Mouse (Mus musculus): ENCODE results near the gene Vmn1r191. TPM values are rescaled to one million over a fixed set of nuclear protein-coding genes. Genes with fewer than 3 reads are reported as not detected.
"Not testable (repeated sequence)": the region's sequence is repeated elsewhere in the genome, so short reads cannot be mapped to it uniquely, and the experiment has no call there.

Vmn1r191 gene
- not detected in 2 replicates for polyA plus RNA-seq (2015; fragmentation: Nextera tagmentation; extraction: Ambion mirVana)

DNA sequence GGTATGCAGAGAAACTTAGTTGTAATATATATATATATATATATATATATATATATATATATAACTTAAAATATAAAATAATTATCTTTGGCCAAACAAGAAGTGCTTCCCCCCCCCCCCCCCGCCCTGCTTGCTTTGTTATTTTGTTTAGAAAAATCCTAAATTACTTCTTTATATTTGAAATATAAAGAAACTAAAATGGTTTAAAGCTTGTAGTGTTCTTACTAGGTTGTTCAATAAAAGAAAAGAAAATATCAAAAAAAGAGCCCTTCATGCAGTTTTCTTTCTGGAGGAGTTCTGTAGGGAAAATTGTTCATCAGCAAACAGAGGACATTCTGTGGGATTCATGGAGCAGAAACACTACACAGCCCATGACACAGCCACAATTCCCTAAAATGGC is at the start of gene Vmn1r191:
TSS of gene Vmn1r191 (minus strand) at position 101 of the 400 bp plus-strand sequence.
- no peaks in the 10 kb centered on the region for H3K36me3 ChIP-seq
- no peaks in the 10 kb centered on the region for H3K27me3 ChIP-seq
- no peak within 1 kb of the TSS for H3K4me3 ChIP-seq
- no peaks in the 10 kb centered on the region for H3K9me3 ChIP-seq
- H3K9ac ChIP-seq = no peak within 1 kb of the TSS
- no peak within 1 kb of the TSS for H3K4me2 ChIP-seq
- H3K27ac ChIP-seq = no peak within 1 kb of the TSS
- ATAC-seq (ENCODE audit: borderline replicate concordance, extremely low read depth, low FRiP score, low TSS enrichment) = no peak
- H3K4me1 ChIP-seq = no peaks in the 10 kb centered on the region
- whole genome bisulfite sequencing = 44% methylated on average over 1 of the region's 1 CpGs

DNA sequence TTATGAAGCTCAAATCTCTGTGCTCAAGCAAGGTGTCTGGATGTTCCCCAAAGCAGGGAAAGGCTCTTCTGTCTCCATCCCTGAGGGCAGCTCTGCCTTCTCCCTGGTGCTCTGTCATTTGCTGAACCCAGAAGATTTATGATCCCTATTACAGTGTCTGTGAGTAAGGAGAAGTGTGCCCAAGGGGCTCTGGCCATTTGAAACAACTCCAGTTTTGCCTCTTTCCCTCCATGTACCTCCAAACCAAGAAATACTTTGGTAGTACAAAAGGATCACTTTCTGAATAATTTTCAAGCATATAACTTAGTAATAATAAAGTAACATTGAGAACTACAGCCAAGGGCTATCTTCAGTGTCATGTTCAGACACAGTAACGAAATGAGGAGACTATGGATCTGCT is 39.3 kb upstream of the Vmn1r191 start, which contains the start of gene Vmn1r193:
TSS of gene Vmn1r193 (minus strand) at position 101 of the 400 bp plus-strand sequence.
- not testable (repeated sequence) for H3K27me3 ChIP-seq; H3K27ac ChIP-seq; H3K36me3 ChIP-seq; H3K9me3 ChIP-seq; H3K9ac ChIP-seq; H3K4me2 ChIP-seq; H3K4me3 ChIP-seq; H3K4me1 ChIP-seq; ATAC-seq (ENCODE audit: borderline replicate concordance, extremely low read depth, low FRiP score, low TSS enrichment)
- WGBS = 71% methylated on average over 1 of the region's 1 CpGs

DNA sequence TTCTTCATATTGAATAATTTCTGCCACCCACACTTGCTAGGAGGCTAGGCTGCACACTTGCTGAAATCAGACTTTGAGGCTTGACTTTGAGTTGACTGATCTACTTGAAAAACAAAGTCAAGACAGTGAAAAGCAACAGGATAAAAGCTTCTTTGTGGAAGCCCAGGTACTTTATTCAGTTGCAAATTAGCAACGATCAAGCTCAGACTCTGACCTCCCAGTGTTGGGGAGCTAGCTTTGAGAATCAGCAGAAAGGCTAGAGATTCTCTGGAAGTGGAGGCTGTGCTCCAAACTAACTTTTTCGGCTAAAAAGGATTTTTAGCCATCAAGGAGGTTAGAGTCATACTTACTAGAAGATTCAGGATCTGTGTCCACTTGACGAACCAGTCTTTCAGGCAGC is 9.0 kb upstream of the Vmn1r191 start:
- not testable (repeated sequence) for H3K9ac ChIP-seq; H3K27me3 ChIP-seq; H3K4me3 ChIP-seq; H3K27ac ChIP-seq; H3K4me1 ChIP-seq; ATAC-seq (ENCODE audit: borderline replicate concordance, extremely low read depth, low FRiP score, low TSS enrichment); H3K4me2 ChIP-seq; H3K9me3 ChIP-seq; H3K36me3 ChIP-seq
- 81% methylated on average over 3 of the region's 3 CpGs for WGBS

DNA sequence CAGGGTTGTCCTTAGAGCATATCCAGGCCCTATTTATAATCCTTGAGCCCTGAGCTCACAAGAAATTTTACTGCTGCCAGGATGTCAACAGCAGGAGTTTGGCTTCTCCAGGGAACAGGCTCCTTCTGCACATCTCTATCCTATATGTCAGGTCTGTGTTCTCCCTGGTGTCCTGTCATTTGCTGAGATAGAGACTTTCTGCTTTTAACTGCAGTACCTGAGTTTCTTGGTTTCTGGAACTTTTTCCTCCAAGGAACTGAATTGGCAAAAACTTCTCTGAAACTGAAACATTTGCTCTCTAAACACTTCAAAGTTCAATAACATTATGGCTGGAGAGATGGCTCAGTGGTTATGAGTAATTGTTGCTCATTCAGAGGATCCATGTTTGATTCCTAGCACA is 7.3 kb upstream of the Vmn1r191 start, which contains the start of gene Vmn1r192:
TSS of gene Vmn1r192 (minus strand) at position 101 of the 400 bp plus-strand sequence.
- Histone ChIP-seq H3K27ac (no peak within 1 kb of the TSS), H3K9ac (no peak within 1 kb of the TSS), H3K4me3 (no peak within 1 kb of the TSS), H3K4me2 (no peak within 1 kb of the TSS), H3K27me3 (no peaks in the 10 kb centered on the region), H3K9me3 (no peaks in the 10 kb centered on the region), H3K36me3 (no peaks in the 10 kb centered on the region), H3K4me1 (no peaks in the 10 kb centered on the region)
- no peak for ATAC-seq (ENCODE audit: borderline replicate concordance, extremely low read depth, low FRiP score, low TSS enrichment)

DNA sequence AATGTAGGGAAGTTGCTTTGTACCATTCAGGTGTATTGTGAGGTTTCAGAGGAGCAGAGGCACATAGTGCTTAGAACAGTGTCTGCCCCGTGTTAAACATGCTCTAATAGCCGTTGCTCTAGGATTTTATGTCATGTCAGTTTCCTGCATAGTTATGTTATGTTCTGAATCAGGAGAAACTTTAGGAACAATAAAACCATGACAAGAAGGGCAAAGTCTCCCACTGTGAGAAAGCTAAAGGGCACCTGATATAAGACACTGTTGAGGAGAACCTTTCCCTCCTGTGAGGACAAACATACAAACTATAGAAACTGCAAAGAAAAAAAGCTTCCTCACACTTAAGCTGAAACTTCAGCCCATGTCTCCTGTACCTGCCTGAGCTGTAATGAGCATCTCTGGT is 6.6 kb upstream of the Vmn1r191 start:
- no peak overlapping the region for H3K4me2 ChIP-seq
- H3K4me1 ChIP-seq = no peaks in the 10 kb centered on the region
- H3K27ac ChIP-seq = no peak overlapping the region
- WGBS = 71% methylated on average over 2 of the region's 2 CpGs
- H3K27me3 ChIP-seq = no peaks in the 10 kb centered on the region
- no peak overlapping the region for H3K9ac ChIP-seq
- H3K9me3 ChIP-seq = no peaks in the 10 kb centered on the region
- ATAC-seq (ENCODE audit: borderline replicate concordance, extremely low read depth, low FRiP score, low TSS enrichment) = no peak
- H3K4me3 ChIP-seq = no peak overlapping the region
- H3K36me3 ChIP-seq = no peaks in the 10 kb centered on the region

DNA sequence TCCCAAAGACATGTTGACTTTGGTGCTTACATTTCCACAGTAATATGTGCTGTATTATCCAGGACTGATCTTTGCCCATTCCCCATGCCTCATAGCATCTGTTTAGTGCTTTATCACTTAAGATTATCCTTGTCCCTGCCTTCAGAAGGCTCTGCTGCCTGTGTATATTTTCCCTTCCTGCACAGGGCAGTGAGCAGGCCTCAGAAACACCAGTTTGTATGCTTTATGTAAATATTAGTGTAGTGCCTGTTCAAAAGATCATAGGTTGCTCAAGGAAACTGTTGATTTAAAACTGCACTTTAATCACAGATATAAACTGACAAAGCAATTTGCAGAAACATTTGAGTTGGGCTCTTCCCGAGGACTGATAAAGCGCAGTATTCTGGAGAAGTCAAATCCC is 5.5 kb upstream of the Vmn1r191 start:
- Histone ChIP-seq H3K4me1 (no peaks in the 10 kb centered on the region), H3K4me2 (no peak overlapping the region), H3K4me3 (no peak overlapping the region)

DNA sequence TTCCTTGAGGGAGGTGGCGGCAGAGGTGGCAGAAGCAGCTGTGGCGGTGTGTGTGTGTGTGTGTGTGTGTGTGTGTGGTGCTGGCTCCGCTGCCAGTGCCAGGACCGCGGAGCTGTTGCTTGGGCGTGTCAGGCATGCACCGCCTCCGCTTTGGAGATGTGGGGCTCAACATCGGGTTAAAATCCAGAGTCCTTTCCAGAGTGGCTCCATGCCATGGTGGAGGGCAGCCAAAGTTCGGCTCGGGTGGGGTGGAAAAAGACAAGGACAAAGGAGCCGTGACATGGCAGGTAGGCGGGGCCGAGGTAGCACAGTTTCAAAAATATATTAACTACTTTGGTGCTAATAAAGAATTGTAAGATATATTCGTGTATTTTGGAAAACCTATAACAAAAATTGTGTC is 15.4 kb downstream of the Vmn1r191 start:
- no peaks in the 10 kb centered on the region for H3K36me3 ChIP-seq
- no peak overlapping the region for H3K4me2 ChIP-seq
- H3K4me3 ChIP-seq = no peak overlapping the region
- H3K9me3 ChIP-seq = peaks cover 4% of the 10 kb centered on the region; the same call in 1 of the 2 replicates
- ATAC-seq (ENCODE audit: borderline replicate concordance, extremely low read depth, low FRiP score, low TSS enrichment) = no peak
- no peaks in the 10 kb centered on the region for H3K4me1 ChIP-seq
- no peak overlapping the region for H3K27ac ChIP-seq
- no peaks in the 10 kb centered on the region for H3K27me3 ChIP-seq
- no peak overlapping the region for H3K9ac ChIP-seq
- WGBS = 88% methylated on average over 15 of the region's 15 CpGs

More for the DNA sequence above, 5.5 kb upstream of the Vmn1r191 start:
- no peak overlapping the region for H3K27ac ChIP-seq
- no peak for ATAC-seq (ENCODE audit: borderline replicate concordance, extremely low read depth, low FRiP score, low TSS enrichment)
- no peaks in the 10 kb centered on the region for H3K27me3 ChIP-seq
- 27% methylated on average over 2 of the region's 2 CpGs for WGBS
- H3K36me3 ChIP-seq = no peaks in the 10 kb centered on the region
- H3K9me3 ChIP-seq = no peaks in the 10 kb centered on the region
- no peak overlapping the region for H3K9ac ChIP-seq

DNA sequence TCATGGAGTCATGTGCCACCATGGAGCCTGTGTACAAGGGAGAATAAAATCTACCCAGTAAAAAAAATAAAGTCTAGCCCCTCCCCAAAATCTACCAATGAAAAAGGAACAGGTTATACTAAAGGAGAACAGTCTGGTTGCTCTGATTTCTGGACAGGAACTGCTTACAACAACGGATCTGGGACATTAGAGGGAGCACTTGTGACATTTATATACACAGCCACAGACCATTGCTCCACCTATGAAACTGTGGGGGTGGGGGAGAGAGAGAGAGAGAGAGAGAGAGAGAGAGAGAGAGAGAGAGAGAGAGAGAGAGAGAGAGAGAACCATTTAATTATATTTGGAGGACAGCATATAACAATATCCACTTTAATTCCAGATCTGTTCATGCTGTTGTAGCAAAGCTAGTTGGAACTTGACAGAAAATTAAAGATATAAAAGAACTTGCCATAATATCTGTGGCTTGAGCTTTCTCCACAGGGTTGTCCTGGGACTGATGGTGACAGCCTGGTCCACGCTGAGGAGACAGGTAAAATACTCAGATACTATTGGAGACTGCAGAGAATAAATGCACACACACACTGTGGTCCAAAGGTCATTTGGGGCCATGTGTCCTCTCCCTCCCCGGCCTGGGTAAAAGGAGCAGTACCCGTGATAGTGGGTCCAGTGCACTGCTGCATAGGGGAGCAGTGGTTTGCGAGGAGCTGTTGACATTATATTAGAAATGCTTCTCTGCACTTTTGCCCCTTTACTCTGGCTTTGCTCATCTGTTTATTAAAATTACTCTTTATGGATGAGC is 47.1 kb downstream of the Vmn1r191 start:
- not testable (repeated sequence) for H3K4me1 ChIP-seq

More for the DNA sequence above, 47.1 kb downstream of the Vmn1r191 start:
- WGBS = 56% methylated on average over 5 of the region's 5 CpGs
- not testable (repeated sequence) for H3K27me3 ChIP-seq; ATAC-seq (ENCODE audit: borderline replicate concordance, extremely low read depth, low FRiP score, low TSS enrichment); H3K4me3 ChIP-seq; H3K4me2 ChIP-seq; H3K9ac ChIP-seq; H3K27ac ChIP-seq; H3K9me3 ChIP-seq; H3K36me3 ChIP-seq

Small RNA genes within 50 kb of the gene (microRNA-seq; reads per million reads assigned to microRNA genes)
- gene Gm23282 = not detected
- not detected for gene Gm25084

Other genes with a start within 250 kb of the Vmn1r191 start
- gene Zfp184, start 238.9 kb downstream of the Vmn1r191 start, polyA plus RNA-seq (2015; fragmentation: Nextera tagmentation; extraction: Ambion mirVana) = 11.6 and 13.3 TPM in 2 replicates
- gene Pom121l2, start 202.8 kb downstream of the Vmn1r191 start, polyA plus RNA-seq (2015; fragmentation: Nextera tagmentation; extraction: Ambion mirVana) = 0.09 and 0.32 TPM in 2 replicates
- gene Prss16, start 174.2 kb downstream of the Vmn1r191 start, polyA plus RNA-seq (2015; fragmentation: Nextera tagmentation; extraction: Ambion mirVana) = 11.2 and 36.4 TPM in 2 replicates
- 8.1 and 8.2 TPM in 2 replicates for gene Hist1h2ah, start 148.4 kb downstream of the Vmn1r191 start, polyA plus RNA-seq (2015; fragmentation: Nextera tagmentation; extraction: Ambion mirVana)
- 7.0 and 7.4 TPM in 2 replicates for gene Hist1h2bk, start 148.1 kb downstream of the Vmn1r191 start, polyA plus RNA-seq (2015; fragmentation: Nextera tagmentation; extraction: Ambion mirVana)
- 27.2 and 29.1 TPM in 2 replicates for gene Hist1h4i, start 142.6 kb downstream of the Vmn1r191 start, polyA plus RNA-seq (2015; fragmentation: Nextera tagmentation; extraction: Ambion mirVana)
- 52.7 and 55.6 TPM in 2 replicates for gene Hist1h2ag, start 141.0 kb downstream of the Vmn1r191 start, polyA plus RNA-seq (2015; fragmentation: Nextera tagmentation; extraction: Ambion mirVana)
- 15.7 and 16.0 TPM in 2 replicates for gene Hist1h2bj, start 140.8 kb downstream of the Vmn1r191 start, polyA plus RNA-seq (2015; fragmentation: Nextera tagmentation; extraction: Ambion mirVana)
- gene Vmn1r188, start 99.5 kb downstream of the Vmn1r191 start, polyA plus RNA-seq (2015; fragmentation: Nextera tagmentation; extraction: Ambion mirVana) = not detected in 2 replicates
- gene Vmn1r189, start 78.1 kb downstream of the Vmn1r191 start, polyA plus RNA-seq (2015; fragmentation: Nextera tagmentation; extraction: Ambion mirVana) = not detected in 2 replicates
- not detected in 2 replicates for gene Vmn1r192, start 7.2 kb upstream of the Vmn1r191 start, polyA plus RNA-seq (2015; fragmentation: Nextera tagmentation; extraction: Ambion mirVana)
- gene Vmn1r193, start 39.2 kb upstream of the Vmn1r191 start, polyA plus RNA-seq (2015; fragmentation: Nextera tagmentation; extraction: Ambion mirVana) = not detected in 2 replicates
- not detected in 2 replicates for gene Vmn1r194, start 60.2 kb upstream of the Vmn1r191 start, polyA plus RNA-seq (2015; fragmentation: Nextera tagmentation; extraction: Ambion mirVana)
- not detected in 2 replicates for gene Vmn1r195, start 86.6 kb upstream of the Vmn1r191 start, polyA plus RNA-seq (2015; fragmentation: Nextera tagmentation; extraction: Ambion mirVana)
- not detected in 2 replicates for gene Vmn1r196, start 106.0 kb upstream of the Vmn1r191 start, polyA plus RNA-seq (2015; fragmentation: Nextera tagmentation; extraction: Ambion mirVana)
- gene Vmn1r197, start 140.6 kb upstream of the Vmn1r191 start, polyA plus RNA-seq (2015; fragmentation: Nextera tagmentation; extraction: Ambion mirVana) = not detected in 2 replicates
- not detected in 2 replicates for gene Vmn1r198, start 166.4 kb upstream of the Vmn1r191 start, polyA plus RNA-seq (2015; fragmentation: Nextera tagmentation; extraction: Ambion mirVana)
- not detected in 2 replicates for gene Vmn1r199, start 195.8 kb upstream of the Vmn1r191 start, polyA plus RNA-seq (2015; fragmentation: Nextera tagmentation; extraction: Ambion mirVana)
- gene Vmn1r200, start 206.4 kb upstream of the Vmn1r191 start, polyA plus RNA-seq (2015; fragmentation: Nextera tagmentation; extraction: Ambion mirVana) = not detected in 2 replicates